Mouse (Mus musculus) bone marrow, adult 2 months (tissue): ENCODE measurements around the gene Ggt7.

Experiments
- CTCF ChIP-seq: fragments of 200-500 bp; IDR thresholded peaks from 2 replicates; pipeline ENCODE4 v1.5.1; 2011; ENCODE audit warnings: low read length, control low read depth; ENCODE audit not compliant: control insufficient read depth, insufficient read depth
- POLR2A ChIP-seq: fragments of 200-500 bp; IDR thresholded peaks from 2 replicates; pipeline ENCODE4 v1.6.1; 2011; ENCODE audit warnings: low read depth, mild to moderate bottlenecking, control low read depth, low read length, borderline replicate concordance; ENCODE audit not compliant: control insufficient read depth

DNA sequence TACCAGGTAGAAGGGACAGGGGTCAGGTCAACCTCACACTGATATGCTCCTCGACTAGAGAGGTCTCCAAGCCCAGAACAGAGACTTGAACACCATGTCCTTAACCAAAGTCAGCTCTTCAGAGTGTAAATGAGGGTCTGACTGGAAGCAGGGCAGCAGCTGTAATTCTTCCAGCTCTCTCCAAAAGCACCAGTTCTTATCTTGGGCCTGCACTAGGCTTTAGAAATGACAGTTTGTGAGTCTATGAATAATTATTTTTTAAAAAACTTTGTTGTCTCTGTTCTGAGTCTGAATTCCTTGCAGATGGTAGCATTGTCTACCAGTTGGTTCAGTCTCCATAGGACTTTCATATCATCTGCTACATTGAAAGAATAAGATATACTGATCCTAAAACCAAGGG is 44.2 kb upstream of the Ggt7 start:
- TF ChIP-seq CTCF (no peak), POLR2A (no peak)
